Mouse (Mus musculus) stomach, postnatal 0 days (tissue): ENCODE results near the gene Il9. TPM values are rescaled to one million over a fixed set of nuclear protein-coding genes. Genes with fewer than 3 reads are reported as not detected.

Source experiments
- ATAC-seq: fragments of 200-750 bp; cut with Nextera tagmentation; 2 replicates; pipeline ENCODE4 v1.8.0; 2017; ENCODE audit not compliant: low FRiP score, low TSS enrichment
- DNase-seq: peaks from one replicate; pipeline ENCODE4 v3.0.0-alpha.2; 2016; ENCODE audit warnings: low spot score
- H3K27ac ChIP-seq: fragments of 300-500 bp; sonication (generic); replicated peaks from 2 replicates; pipeline ENCODE4 v1.5.1; 2014; ENCODE audit warnings: mild to moderate bottlenecking, control low read depth
- H3K27me3 ChIP-seq: fragments of 300-500 bp; sonication (generic); 2 replicates; pipeline ENCODE4 v1.6.1; 2014; ENCODE audit warnings: low read length; ENCODE audit not compliant: control insufficient read depth, insufficient read depth
- H3K36me3 ChIP-seq: fragments of 300-500 bp; sonication (generic); 2 replicates; pipeline ENCODE4 v1.6.1; 2014; ENCODE audit warnings: low read length, mixed read lengths; ENCODE audit not compliant: control insufficient read depth, insufficient read depth
- H3K4me1 ChIP-seq: fragments of 300-500 bp; sonication (generic); replicated peaks from 2 replicates; pipeline ENCODE4 v1.6.1; 2014; ENCODE audit warnings: antibody characterized with exemption; ENCODE audit not compliant: control insufficient read depth, insufficient read depth
- H3K4me2 ChIP-seq: fragments of 300-500 bp; sonication (generic); replicated peaks from 2 replicates; pipeline ENCODE4 v1.6.1; 2014; ENCODE audit warnings: low read depth, mild to moderate bottlenecking, control low read depth, moderate library complexity
- H3K4me3 ChIP-seq: fragments of 300-500 bp; sonication (generic); 2 replicates; pipeline ENCODE4 v1.5.1; 2014; ENCODE audit warnings: low read depth, low read length, control low read depth
- H3K9ac ChIP-seq: fragments of 300-500 bp; sonication (generic); 2 replicates; pipeline ENCODE4 v1.6.1; 2014; ENCODE audit warnings: mild to moderate bottlenecking, low read length, control low read depth, mixed read lengths
- H3K9me3 ChIP-seq: fragments of 300-500 bp; sonication (generic); 2 replicates; pipeline ENCODE4 v1.6.1; 2016; ENCODE audit warnings: low read length; ENCODE audit not compliant: control insufficient read depth
- CTCF ChIP-seq: IDR thresholded peaks from 2 replicates; pipeline ENCODE4 v1.5.1; 2016; ENCODE audit warnings: antibody characterized with exemption, low read depth, mild to moderate bottlenecking, moderate library complexity
- EP300 ChIP-seq: optimal IDR thresholded peaks from 2 replicates; pipeline ENCODE3; 2016; ENCODE audit warnings: antibody characterized with exemption
- WGBS: fragments of 180-500 bp; shearing (Covaris S2); extraction: QIAGEN DNeasy Blood & Tissue Kit; methylation state at CpG from one replicate; pipeline ENCODE4 v1.1.7; 2014; 5-methylcytosine and 5-hydroxymethylcytosine counted together
- polyA plus RNA-seq: library from polyadenylated mRNA; unstranded; fragments of >200 nt; fragmentation: Nextera tagmentation; extraction: Ambion mirVana; gene quantifications from 2 replicates; pipeline ENCODE4 v1.2.1, GENCODE M21; 2015

The Il9 gene
- polyA plus RNA-seq, 1 experiment from 2014 or later = not detected

DNA sequence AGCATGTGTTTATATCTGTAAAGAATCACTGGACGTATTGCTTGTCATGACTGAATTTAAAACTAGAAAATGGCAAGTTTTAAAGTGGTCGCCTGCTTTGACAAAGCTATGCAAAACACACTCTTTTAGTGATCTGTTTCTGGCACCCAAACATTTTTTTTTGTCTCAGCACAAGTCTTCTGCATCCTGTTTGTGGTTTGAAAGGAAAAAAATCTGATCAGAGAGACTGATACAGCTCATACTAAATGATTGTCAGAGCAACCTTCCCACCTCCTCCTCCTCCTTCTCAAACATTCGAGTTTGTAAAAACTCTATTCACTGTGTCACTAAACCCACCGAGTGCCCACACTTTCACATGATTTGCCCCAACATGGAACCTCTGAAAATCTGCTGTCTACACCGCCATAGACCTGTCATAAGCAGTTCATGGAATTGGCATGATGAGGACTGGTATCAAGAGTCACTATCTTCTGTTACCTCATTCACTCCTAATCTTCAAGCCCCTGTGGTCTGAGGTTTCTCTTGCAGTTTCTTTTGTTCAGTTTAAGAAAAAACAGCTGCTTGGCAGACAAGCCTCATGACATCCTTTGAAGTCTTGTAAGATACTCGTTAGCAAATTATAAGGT, 24.9 kb upstream of the Il9 start:
- H3K9me3 ChIP-seq = no peaks in the 10 kb centered on the region
- H3K4me1 ChIP-seq = no peaks in the 10 kb centered on the region
- no peak overlapping the region for H3K27ac ChIP-seq
- no peaks in the 10 kb centered on the region for H3K36me3 ChIP-seq
- TF ChIP-seq CTCF = no peak
- no peak for TF ChIP-seq EP300
- H3K9ac ChIP-seq = no peak overlapping the region
- ATAC-seq = no peak
- 64% methylated on average over 6 of the region's 6 CpGs for WGBS
- DNase-seq = no peak
- H3K4me2 ChIP-seq = no peak overlapping the region
- no peaks in the 10 kb centered on the region for H3K27me3 ChIP-seq
- H3K4me3 ChIP-seq = no peak overlapping the region

GRCm38 (mm10) chr13:56501866-56502420, 19.9 kb upstream of the Il9 start:
- Histone ChIP-seq H3K9me3 (no peaks in the 10 kb centered on the region), H3K36me3 (no peaks in the 10 kb centered on the region), H3K9ac (no peak overlapping the region), H3K4me2 (no peak overlapping the region), H3K27ac (no peak overlapping the region), H3K4me1 (no peaks in the 10 kb centered on the region), H3K4me3 (no peak overlapping the region), H3K27me3 (no peaks in the 10 kb centered on the region)
- ATAC-seq (no peak), DNase-seq (no peak)
- TF ChIP-seq EP300 = no peak
- TF ChIP-seq CTCF = no peak
- 63% methylated on average over 6 of the region's 6 CpGs for WGBS

DNA sequence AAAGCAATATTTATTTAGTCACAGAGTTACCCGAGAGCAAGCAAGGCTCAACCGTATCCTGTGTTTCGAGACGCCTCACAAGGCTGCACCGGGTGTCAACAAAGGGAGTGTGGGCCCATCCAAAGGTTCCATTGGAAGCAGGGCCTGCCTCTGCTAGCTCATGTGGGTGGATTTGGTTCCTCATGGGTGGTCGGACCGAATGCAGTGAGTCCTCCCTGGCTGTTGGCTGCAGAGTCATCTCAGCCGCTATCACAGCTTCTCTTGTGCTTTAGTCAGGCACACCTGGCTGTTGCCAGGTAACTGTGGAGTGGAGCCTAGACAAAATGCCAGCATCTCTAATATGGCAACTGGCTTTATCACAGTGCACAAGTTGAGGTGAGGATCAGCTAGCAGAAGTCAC, 18.6 kb upstream of the Il9 start:
- H3K9me3 ChIP-seq = no peaks in the 10 kb centered on the region
- ATAC-seq = no peak
- WGBS = 73% methylated on average over 8 of the region's 8 CpGs
- no peak overlapping the region for H3K4me3 ChIP-seq
- no peak overlapping the region for H3K9ac ChIP-seq
- H3K36me3 ChIP-seq = no peaks in the 10 kb centered on the region
- H3K27ac ChIP-seq = no peak overlapping the region
- no peak overlapping the region for H3K4me2 ChIP-seq
- H3K4me1 ChIP-seq = no peaks in the 10 kb centered on the region
- no peak for DNase-seq
- H3K27me3 ChIP-seq = no peaks in the 10 kb centered on the region
- TF ChIP-seq CTCF (no peak), EP300 (no peak)

DNA sequence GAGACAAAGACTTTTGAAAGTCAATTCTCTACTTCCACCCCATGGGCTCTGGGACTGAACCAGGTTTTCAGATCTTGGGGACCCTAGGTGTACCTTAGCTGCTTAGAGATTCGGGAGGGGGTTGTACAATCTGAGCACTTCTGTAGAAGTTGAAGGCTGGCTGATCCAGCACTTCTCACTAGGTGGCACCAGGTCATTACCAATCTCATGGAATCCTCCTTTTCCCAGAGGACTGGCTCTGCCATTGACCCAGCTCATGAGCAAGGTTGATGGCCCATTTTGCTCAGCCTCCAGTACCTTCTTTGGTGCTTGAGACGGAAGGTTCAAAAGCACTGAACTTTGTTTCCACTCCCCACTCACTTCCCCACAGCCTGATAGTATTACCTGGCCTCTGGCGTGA, 18.1 kb upstream of the Il9 start:
- ATAC-seq (no peak), DNase-seq (peak; percentile 31)
- no peak overlapping the region for H3K9ac ChIP-seq
- H3K9me3 ChIP-seq = no peaks in the 10 kb centered on the region
- H3K27me3 ChIP-seq = no peaks in the 10 kb centered on the region
- no peak overlapping the region for H3K4me3 ChIP-seq
- no peak overlapping the region for H3K27ac ChIP-seq
- no peak overlapping the region for H3K4me2 ChIP-seq
- no peaks in the 10 kb centered on the region for H3K36me3 ChIP-seq
- 63% methylated on average over 3 of the region's 3 CpGs for WGBS
- TF ChIP-seq CTCF = peak; percentile 66
- no peak for TF ChIP-seq EP300
- H3K4me1 ChIP-seq = no peaks in the 10 kb centered on the region

DNA sequence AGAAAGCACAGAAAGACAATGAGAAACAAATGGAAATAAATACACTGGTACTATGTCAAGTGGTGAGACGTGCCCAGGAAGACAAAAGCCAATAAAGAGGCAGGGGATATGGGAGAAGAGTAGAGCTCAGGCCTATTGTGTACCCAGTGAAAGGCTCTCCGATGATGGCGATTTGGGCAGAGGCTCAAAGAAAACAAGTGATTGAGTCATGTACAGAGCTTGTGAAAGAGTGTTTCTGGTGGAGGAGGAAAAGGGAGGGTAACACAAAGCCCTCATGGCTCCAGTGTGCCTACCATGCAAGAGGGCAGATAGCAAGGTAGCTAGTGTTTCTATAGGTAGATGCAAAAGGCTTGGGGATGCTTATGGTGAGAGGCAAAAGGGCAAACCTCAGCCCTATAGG, 12.4 kb upstream of the Il9 start:
- Histone ChIP-seq H3K4me2 (no peak overlapping the region), H3K27me3 (no peaks in the 10 kb centered on the region), H3K9ac (no peak overlapping the region), H3K4me3 (no peak overlapping the region), H3K36me3 (no peaks in the 10 kb centered on the region), H3K9me3 (0 out of 2 replicates have a peak, but pooled peaks cover 2% of the 10 kb centered on the region), H3K27ac (no peak overlapping the region), H3K4me1 (no peaks in the 10 kb centered on the region)
- TF ChIP-seq CTCF (no peak), EP300 (no peak)
- no peak for ATAC-seq
- DNase-seq = no peak
- 56% methylated on average over 3 of the region's 3 CpGs for WGBS

DNA sequence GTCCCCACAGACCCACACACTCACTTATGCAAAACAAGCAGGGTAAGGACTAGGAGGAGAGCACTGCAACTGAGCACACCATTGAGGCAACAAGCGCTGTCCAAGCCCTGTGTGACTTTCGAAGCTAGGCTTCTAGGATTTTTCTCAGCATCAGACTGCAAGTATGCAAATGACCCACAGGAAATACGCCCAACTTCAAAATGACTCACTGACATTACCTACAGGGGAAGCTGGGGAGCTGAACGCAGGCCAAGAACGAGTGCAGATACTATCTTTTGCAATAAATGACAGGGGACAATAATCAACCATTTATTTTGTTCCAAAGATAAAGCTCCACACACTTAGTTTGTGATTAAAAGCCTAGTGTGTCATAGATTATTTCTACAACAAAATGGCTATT, 6.0 kb upstream of the Il9 start:
- no peak for ATAC-seq
- no peak overlapping the region for H3K27ac ChIP-seq
- TF ChIP-seq EP300 (no peak), CTCF (no peak)
- H3K9me3 ChIP-seq = 0 out of 2 replicates have a peak, but pooled peaks cover 2% of the 10 kb centered on the region
- no peak overlapping the region for H3K9ac ChIP-seq
- no peak overlapping the region for H3K4me2 ChIP-seq
- H3K36me3 ChIP-seq = no peaks in the 10 kb centered on the region
- WGBS = 59% methylated on average over 5 of the region's 5 CpGs
- no peak overlapping the region for H3K4me3 ChIP-seq
- DNase-seq = no peak
- no peaks in the 10 kb centered on the region for H3K27me3 ChIP-seq
- no peaks in the 10 kb centered on the region for H3K4me1 ChIP-seq
